Mouse (Mus musculus) olfactory bulb, adult 2 months (tissue): ENCODE data around the gene Kcnj6.

Experiments
- CTCF ChIP-seq: fragments of 200-500 bp; IDR thresholded peaks from 2 replicates; pipeline ENCODE4 v1.5.1; 2012; ENCODE audit warnings: low read depth, mild to moderate bottlenecking, low read length, moderate library complexity; ENCODE audit not compliant: insufficient read depth
- POLR2A ChIP-seq: fragments of 200-500 bp; IDR thresholded peaks from 2 replicates; pipeline ENCODE4 v1.6.1; 2012; ENCODE audit warnings: mild to moderate bottlenecking, low read depth, low read length, moderate library complexity; ENCODE audit not compliant: insufficient read depth

GRCm38 (mm10) chr16:94986731-94987130 lies 10.8 kb downstream of the Kcnj6 start:
- no peak for TF ChIP-seq POLR2A
- TF ChIP-seq CTCF: no peak
